Mouse (Mus musculus) heart, embryonic 16.5 days (tissue): Measurements from ENCODE around the gene 2310009B15Rik. TPM values are rescaled to one million over a fixed set of nuclear protein-coding genes. Genes with fewer than 3 reads are reported as not detected.

Experiments used
- ATAC-seq: fragments of 200-750 bp; cut with Nextera tagmentation; replicated peaks from 2 replicates; pipeline ENCODE4 v1.8.0; 2017; ENCODE audit warnings: moderate number of reproducible peaks; ENCODE audit not compliant: insufficient read depth, low FRiP score; ENCODE audit errors: extremely low read depth
- H3K27ac ChIP-seq: fragments of 300-500 bp; sonication (generic); 2 replicates; pipeline ENCODE4 v1.5.1; 2014; ENCODE audit warnings: mild to moderate bottlenecking, low read length, control low read depth, moderate library complexity
- H3K27me3 ChIP-seq: fragments of 300-500 bp; sonication (generic); 2 replicates; pipeline ENCODE4 v1.6.1; 2014; ENCODE audit warnings: low read length, mixed read lengths; ENCODE audit not compliant: control insufficient read depth, insufficient read depth
- H3K36me3 ChIP-seq: fragments of 300-500 bp; sonication (generic); 2 replicates; pipeline ENCODE4 v1.6.1; 2014; ENCODE audit not compliant: control insufficient read depth, insufficient read depth
- H3K4me1 ChIP-seq: fragments of 300-500 bp; sonication (generic); 2 replicates; pipeline ENCODE4 v1.6.1; 2014; ENCODE audit warnings: low read length, mixed read lengths; ENCODE audit not compliant: control insufficient read depth, insufficient read depth
- H3K4me2 ChIP-seq: fragments of 300-500 bp; sonication (generic); 2 replicates; pipeline ENCODE4 v1.6.1; 2014; ENCODE audit warnings: low read depth, mild to moderate bottlenecking, control low read depth, low read length
- H3K4me3 ChIP-seq: fragments of 300-500 bp; sonication (generic); 2 replicates; pipeline ENCODE4 v1.5.1; 2014; ENCODE audit warnings: mild to moderate bottlenecking, control low read depth, low read length
- H3K9ac ChIP-seq: fragments of 300-500 bp; sonication (generic); 2 replicates; pipeline ENCODE4 v1.6.1; 2014; ENCODE audit warnings: low read length, control low read depth
- H3K9me3 ChIP-seq: fragments of 300-500 bp; sonication (generic); replicated peaks from 2 replicates; pipeline ENCODE4 v1.6.1; 2016; ENCODE audit warnings: low read length; ENCODE audit not compliant: control insufficient read depth
- whole genome bisulfite sequencing: fragments of 180-500 bp; shearing (Covaris S2); extraction: QIAGEN DNeasy Blood & Tissue Kit; methylation state at CpG from one replicate; pipeline ENCODE4 v1.1.7; 2014; 5-methylcytosine and 5-hydroxymethylcytosine counted together
- polyA plus RNA-seq: library from polyadenylated mRNA; unstranded; fragments of >200 nt; fragmentation: Nextera tagmentation; extraction: Ambion mirVana; gene quantifications from 2 replicates; pipeline ENCODE4 v1.2.1, GENCODE M21; 2015

The 2310009B15Rik gene
- polyA plus RNA-seq, 1 experiment from 2014 or later: 29.4 TPM

DNA sequence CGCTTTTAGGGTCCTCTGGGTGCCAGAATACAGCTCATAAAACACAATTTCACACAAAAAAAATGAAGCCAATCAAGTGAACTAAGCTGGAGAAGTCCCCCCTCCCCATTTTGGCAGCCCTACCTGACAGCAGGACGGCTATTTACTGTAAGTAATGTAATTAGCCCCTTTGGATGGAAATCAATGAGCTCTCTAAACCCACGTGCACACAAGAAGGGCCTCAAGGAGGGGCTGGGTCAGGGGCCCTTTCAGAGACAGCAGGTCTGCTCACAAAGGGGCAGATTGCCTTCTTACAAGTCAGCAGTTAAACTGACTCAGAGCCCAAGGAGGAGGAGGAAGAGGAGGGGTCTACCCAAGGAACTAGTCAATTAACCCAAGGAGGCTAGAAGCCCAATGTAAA, 12.5 kb downstream of the 2310009B15Rik start:
- no peak for ATAC-seq
- peak overlapping the region; percentile 68 for H3K4me2 ChIP-seq
- peaks cover 55% of the 10 kb centered on the region for H3K27me3 ChIP-seq
- peaks cover 34% of the 10 kb centered on the region for H3K4me1 ChIP-seq
- no peaks in the 10 kb centered on the region for H3K36me3 ChIP-seq
- H3K27ac ChIP-seq: no peak overlapping the region
- peak overlapping the region; percentile 51 for H3K4me3 ChIP-seq
- 11% methylated on average over 3 of the region's 3 CpGs for WGBS
- no peak overlapping the region for H3K9ac ChIP-seq
- no peaks in the 10 kb centered on the region for H3K9me3 ChIP-seq

DNA sequence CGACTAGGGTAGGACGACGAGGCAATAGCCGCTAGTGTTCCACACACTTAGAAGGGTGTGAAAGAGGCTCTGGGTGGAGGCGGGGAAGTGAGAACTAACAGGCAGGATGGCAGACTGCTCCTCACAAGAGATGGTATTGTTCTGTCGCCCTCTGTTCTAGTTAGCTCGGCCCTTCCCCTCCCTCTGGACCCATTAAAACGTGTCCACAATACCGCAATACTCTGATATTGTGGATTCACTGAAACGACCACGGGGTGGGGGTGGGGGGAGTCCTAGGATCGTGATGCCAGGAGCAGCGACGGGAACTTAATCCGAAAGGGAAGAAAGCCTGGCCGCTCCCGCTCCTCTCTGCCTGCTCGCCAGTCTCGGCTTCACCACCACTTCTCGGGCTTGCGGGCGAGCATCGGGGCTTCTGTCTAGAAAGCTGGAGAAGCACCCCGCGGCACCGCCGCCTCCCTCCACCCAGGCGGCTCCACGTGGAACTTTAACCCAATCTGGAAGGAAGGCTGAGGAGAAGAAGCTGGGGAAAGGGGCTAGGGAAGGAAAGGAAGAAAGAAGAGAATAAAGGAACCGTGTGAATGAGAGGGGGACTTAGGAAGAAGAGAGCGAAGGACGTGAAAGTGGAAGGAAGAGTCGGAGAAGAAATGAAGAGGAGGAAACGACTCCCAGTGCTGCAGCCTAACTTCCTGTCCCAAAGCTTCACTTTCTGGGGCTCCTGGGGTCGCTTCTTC, 13.1 kb downstream of the 2310009B15Rik start:
- Histone ChIP-seq H3K9ac (peak overlapping the region; percentile 39), H3K4me2 (peak overlapping the region; percentile 68), H3K36me3 (no peaks in the 10 kb centered on the region), H3K27ac (no peak overlapping the region), H3K4me3 (peak overlapping the region; percentile 51), H3K9me3 (no peaks in the 10 kb centered on the region), H3K27me3 (peaks cover 57% of the 10 kb centered on the region), H3K4me1 (peaks cover 30% of the 10 kb centered on the region)
- WGBS: under 1% methylated on average over 35 of the region's 35 CpGs
- no peak for ATAC-seq

GRCm38 (mm10) chr1:138842756-138843155, 13.9 kb downstream of the 2310009B15Rik start:
- Histone ChIP-seq H3K27me3 (peaks cover 57% of the 10 kb centered on the region), H3K36me3 (no peaks in the 10 kb centered on the region), H3K9me3 (no peaks in the 10 kb centered on the region), H3K4me2 (no peak overlapping the region; the same call in 1 of the 2 replicates), H3K4me3 (no peak overlapping the region; the same call in 1 of the 2 replicates), H3K9ac (no peak overlapping the region), H3K27ac (no peak overlapping the region), H3K4me1 (peaks cover 22% of the 10 kb centered on the region)
- WGBS: 5% methylated on average over 10 of the region's 10 CpGs
- no peak for ATAC-seq

- under 1% methylated on average over 8 of the region's 8 CpGs for WGBS
- peaks cover 22% of the 10 kb centered on the region for H3K4me1 ChIP-seq
- H3K36me3 ChIP-seq: no peaks in the 10 kb centered on the region
- H3K9me3 ChIP-seq: no peaks in the 10 kb centered on the region
- H3K27ac ChIP-seq: no peak overlapping the region
- 0 out of 2 replicates have a peak, but pooled peaks have one; percentile 23 for ATAC-seq
- no peak overlapping the region for H3K9ac ChIP-seq
- peaks cover 59% of the 10 kb centered on the region for H3K27me3 ChIP-seq
- H3K4me2 ChIP-seq: peak overlapping the region; percentile 61
- peak overlapping the region; percentile 44 for H3K4me3 ChIP-seq
Observed at GRCm38 (mm10) chr1:138842315-138842714, 14.3 kb downstream of the 2310009B15Rik start.

DNA sequence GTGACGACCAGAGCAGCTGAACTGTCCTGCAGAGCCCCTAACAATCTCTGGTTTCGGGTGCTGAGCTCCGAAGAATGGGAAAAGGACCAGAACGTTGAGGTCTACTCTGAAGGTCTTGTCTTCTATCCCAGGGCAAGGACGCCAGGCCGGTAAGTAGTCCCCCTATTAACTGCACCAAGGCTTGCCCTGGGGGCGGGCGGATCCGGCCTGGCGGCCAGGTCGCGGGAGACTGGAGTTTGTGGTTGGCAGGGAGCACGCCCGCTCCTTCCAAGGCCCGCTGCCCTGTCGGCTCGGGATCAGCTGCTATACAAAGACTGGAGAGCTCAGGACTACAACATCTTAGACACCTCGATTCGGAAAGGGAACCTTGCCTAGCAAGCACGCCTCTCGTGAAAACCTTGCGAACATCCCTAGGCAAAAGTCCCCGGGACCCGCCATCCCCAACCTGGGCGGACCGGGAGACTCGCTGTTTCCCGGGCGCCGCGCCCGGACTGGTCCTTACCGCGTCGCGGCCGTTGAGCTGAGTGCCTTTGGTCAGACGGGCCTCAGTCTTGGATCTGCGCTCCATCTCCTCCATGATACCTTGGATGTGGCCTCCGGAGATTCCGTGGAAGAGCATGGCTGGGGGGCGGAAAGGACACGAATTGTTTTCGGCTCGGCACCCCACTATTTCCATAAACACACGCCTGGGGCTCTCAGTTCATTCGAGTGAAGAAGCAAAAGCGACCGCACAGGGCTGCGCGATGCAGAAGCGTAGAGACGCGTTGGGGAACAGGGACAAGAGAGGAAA, 15.2 kb downstream of the 2310009B15Rik start:
- no peak overlapping the region for H3K27ac ChIP-seq
- ATAC-seq: peak; percentile 32
- peak overlapping the region; percentile 17; the same call in 1 of the 2 replicates for H3K9ac ChIP-seq
- peak overlapping the region; percentile 61 for H3K4me2 ChIP-seq
- H3K4me3 ChIP-seq: peak overlapping the region; percentile 44
- no peaks in the 10 kb centered on the region for H3K9me3 ChIP-seq
- H3K27me3 ChIP-seq: peaks cover 62% of the 10 kb centered on the region
- H3K36me3 ChIP-seq: no peaks in the 10 kb centered on the region
- 4% methylated on average over 54 of the region's 54 CpGs for WGBS
- H3K4me1 ChIP-seq: peaks cover 18% of the 10 kb centered on the region

- H3K4me3 ChIP-seq: peak overlapping the region; percentile 44
Observed at GRCm38 (mm10) chr1:138840440-138841305, 16.0 kb downstream of the 2310009B15Rik start.

DNA sequence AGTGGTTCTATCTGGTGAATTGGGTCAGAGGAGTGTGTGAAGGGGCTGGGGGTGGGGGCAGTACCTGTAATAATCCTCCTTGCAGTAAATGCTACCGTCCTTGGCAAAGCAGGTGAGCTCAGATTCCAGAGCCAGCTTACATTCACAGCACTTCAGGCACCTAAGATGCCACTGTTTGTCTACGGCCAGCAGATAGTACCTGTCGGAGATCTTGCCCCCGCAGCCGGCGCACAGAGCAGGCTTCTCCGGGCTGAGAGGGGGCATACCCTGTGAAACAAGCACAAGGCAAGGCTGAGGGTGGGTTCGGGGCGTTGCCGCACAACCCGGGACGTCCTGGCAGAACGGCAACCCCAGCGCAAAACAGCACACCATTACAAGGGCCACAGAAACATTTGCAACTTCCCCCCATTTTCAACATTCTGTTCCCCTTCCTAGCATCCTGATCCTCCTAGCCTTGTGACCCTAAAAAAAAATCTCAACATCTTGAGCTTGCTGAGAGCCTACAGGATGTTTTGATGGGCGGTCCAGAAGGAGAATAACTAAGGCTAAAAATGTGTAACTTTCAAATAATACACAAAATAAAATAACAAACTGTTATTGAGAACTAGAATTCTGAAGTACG, 16.7 kb downstream of the 2310009B15Rik start:
- Histone ChIP-seq H3K36me3 (no peaks in the 10 kb centered on the region), H3K9me3 (no peaks in the 10 kb centered on the region), H3K27me3 (peaks cover 57% of the 10 kb centered on the region), H3K27ac (no peak overlapping the region), H3K4me3 (no peak overlapping the region), H3K4me1 (peaks cover 18% of the 10 kb centered on the region), H3K9ac (no peak overlapping the region), H3K4me2 (no peak overlapping the region)
- ATAC-seq: no peak
- 19% methylated on average over 16 of the region's 16 CpGs for WGBS

More at GRCm38 (mm10) chr1:138840440-138841305, 16.0 kb downstream of the 2310009B15Rik start:
- Histone ChIP-seq H3K27me3 (peaks cover 62% of the 10 kb centered on the region), H3K36me3 (no peaks in the 10 kb centered on the region), H3K4me1 (peaks cover 18% of the 10 kb centered on the region), H3K4me2 (peak overlapping the region; percentile 61), H3K9me3 (no peaks in the 10 kb centered on the region), H3K9ac (no peak overlapping the region), H3K27ac (no peak overlapping the region)
- no peak for ATAC-seq
- WGBS: 10% methylated on average over 25 of the region's 25 CpGs

- 21% methylated on average over 2 of the region's 2 CpGs for WGBS
- Histone ChIP-seq H3K27ac (no peak overlapping the region), H3K9me3 (no peaks in the 10 kb centered on the region), H3K9ac (no peak overlapping the region), H3K4me1 (peaks cover 18% of the 10 kb centered on the region), H3K27me3 (peaks cover 55% of the 10 kb centered on the region), H3K36me3 (no peaks in the 10 kb centered on the region), H3K4me3 (no peak overlapping the region), H3K4me2 (no peak overlapping the region)
- ATAC-seq: no peak
Observed at GRCm38 (mm10) chr1:138839291-138839690, 17.4 kb downstream of the 2310009B15Rik start.
